Mouse (Mus musculus) forebrain, embryonic 11.5 days (tissue): Measurements from ENCODE around the gene Cxcl14. TPM values are rescaled to one million over a fixed set of nuclear protein-coding genes. Genes with fewer than 3 reads are reported as not detected.

Experiments used
- ATAC-seq: fragments of 200-750 bp; cut with Nextera tagmentation; replicated peaks from 2 replicates; pipeline ENCODE4 v1.8.0; 2017; ENCODE audit warnings: moderate TSS enrichment; ENCODE audit not compliant: low FRiP score
- DNase-seq: peaks from one replicate; pipeline ENCODE4 v3.0.0-alpha.2; 2017; ENCODE audit warnings: low spot score
- H3K27ac ChIP-seq: fragments of 300-500 bp; sonication (generic); 2 replicates; pipeline ENCODE4 v1.5.1; 2014; ENCODE audit warnings: low read depth, low read length
- H3K27me3 ChIP-seq: fragments of 300-500 bp; sonication (generic); 2 replicates; pipeline ENCODE4 v1.6.1; 2014; ENCODE audit warnings: mild to moderate bottlenecking, low read length, mixed read lengths; ENCODE audit not compliant: control insufficient read depth, insufficient read depth
- H3K36me3 ChIP-seq: fragments of 300-500 bp; sonication (generic); 2 replicates; pipeline ENCODE4 v1.6.1; 2014; ENCODE audit warnings: mild to moderate bottlenecking, low read length, moderate library complexity, mixed read lengths; ENCODE audit not compliant: control insufficient read depth, insufficient read depth
- H3K4me1 ChIP-seq: fragments of 300-500 bp; sonication (generic); replicated peaks from 2 replicates; pipeline ENCODE4 v1.6.1; 2014; ENCODE audit warnings: low read length, mixed read lengths; ENCODE audit not compliant: control insufficient read depth, insufficient read depth
- H3K4me2 ChIP-seq: fragments of 300-500 bp; sonication (generic); 2 replicates; pipeline ENCODE4 v1.6.1; 2014; ENCODE audit warnings: low read depth, mild to moderate bottlenecking, low read length, moderate library complexity, mixed read lengths; ENCODE audit not compliant: severe bottlenecking
- H3K4me3 ChIP-seq: fragments of 300-500 bp; sonication (generic); 2 replicates; pipeline ENCODE4 v1.5.1; 2014; ENCODE audit warnings: low read depth, low read length
- H3K9ac ChIP-seq: fragments of 300-500 bp; sonication (generic); 2 replicates; pipeline ENCODE4 v1.6.1; 2014; ENCODE audit warnings: low read length
- H3K9me3 ChIP-seq: fragments of 300-500 bp; sonication (generic); 2 replicates; pipeline ENCODE4 v1.6.1; 2016; ENCODE audit warnings: low read length, mixed read lengths; ENCODE audit not compliant: control insufficient read depth
- WGBS: fragments of 180-500 bp; shearing (Covaris S2); extraction: QIAGEN DNeasy Blood & Tissue Kit; methylation state at CpG from one replicate; pipeline ENCODE4 v1.1.7; 2014; 5-methylcytosine and 5-hydroxymethylcytosine counted together
- polyA plus RNA-seq: library from polyadenylated mRNA; unstranded; fragments of >200 nt; fragmentation: Nextera tagmentation; extraction: Ambion mirVana; gene quantifications from 2 replicates; pipeline ENCODE4 v1.2.1, GENCODE M21; 2014

Cxcl14 gene
- polyA plus RNA-seq, 1 experiment from 2014 or later: 8.6 TPM

- H3K4me2 ChIP-seq: peak overlapping the region; percentile 44; the same call in 1 of the 2 replicates
- peak overlapping the region; percentile 32 for H3K4me3 ChIP-seq
- peak overlapping the region; percentile 31; the same call in 1 of the 2 replicates for H3K27ac ChIP-seq
- peaks cover 93% of the 10 kb centered on the region for H3K27me3 ChIP-seq
- peaks cover 27% of the 10 kb centered on the region for H3K4me1 ChIP-seq
- H3K36me3 ChIP-seq: no peaks in the 10 kb centered on the region
- no peak overlapping the region for H3K9ac ChIP-seq
- ATAC-seq (peak; percentile 3; the same call in 1 of the 2 replicates), DNase-seq (no peak)
- H3K9me3 ChIP-seq: no peaks in the 10 kb centered on the region
- 8% methylated on average over 8 of the region's 8 CpGs for WGBS
Observed at GRCm38 (mm10) chr13:56252783-56253182, 43.6 kb downstream of the Cxcl14 start.

- H3K4me3 ChIP-seq: peak within 1 kb of the TSS; percentile 32
- ATAC-seq (peak; percentile 90), DNase-seq (peak; percentile 93)
- H3K27me3 ChIP-seq: peaks cover 94% of the 10 kb centered on the region
- peak within 1 kb of the TSS; percentile 44 for H3K4me2 ChIP-seq
- WGBS: under 1% methylated on average over 60 of the region's 65 CpGs
- no peaks in the 10 kb centered on the region for H3K36me3 ChIP-seq
- H3K4me1 ChIP-seq: peaks cover 25% of the 10 kb centered on the region
- peak within 1 kb of the TSS; percentile 48 for H3K9ac ChIP-seq
- peak within 1 kb of the TSS; percentile 74 for H3K27ac ChIP-seq
- no peaks in the 10 kb centered on the region for H3K9me3 ChIP-seq
Observed at GRCm38 (mm10) chr13:56251924-56252619, 44.3 kb downstream of the Cxcl14 start, which contains the start of gene Neurog1. TSS of gene Neurog1 (minus strand) at chr13:56252163.

GRCm38 (mm10) chr13:56251176-56251923, 45.0 kb downstream of the Cxcl14 start:
- H3K9ac ChIP-seq: peak overlapping the region; percentile 48
- peaks cover 18% of the 10 kb centered on the region for H3K4me1 ChIP-seq
- H3K4me3 ChIP-seq: peak overlapping the region; percentile 32
- 1% methylated on average over 59 of the region's 59 CpGs for WGBS
- DNase-seq (no peak), ATAC-seq (peak; percentile 68)
- peak overlapping the region; percentile 44 for H3K4me2 ChIP-seq
- no peaks in the 10 kb centered on the region for H3K36me3 ChIP-seq
- H3K9me3 ChIP-seq: no peaks in the 10 kb centered on the region
- peaks cover 94% of the 10 kb centered on the region for H3K27me3 ChIP-seq
- peak overlapping the region; percentile 74 for H3K27ac ChIP-seq

GRCm38 (mm10) chr13:56250551-56251161, 45.7 kb downstream of the Cxcl14 start:
- H3K4me3 ChIP-seq: peak overlapping the region; percentile 32
- no peak overlapping the region; the same call in 1 of the 2 replicates for H3K27ac ChIP-seq
- H3K9me3 ChIP-seq: no peaks in the 10 kb centered on the region
- 2% methylated on average over 14 of the region's 14 CpGs for WGBS
- peaks cover 91% of the 10 kb centered on the region for H3K27me3 ChIP-seq
- DNase-seq: no peak
- peaks cover 17% of the 10 kb centered on the region for H3K4me1 ChIP-seq
- ATAC-seq: no peak
- H3K36me3 ChIP-seq: no peaks in the 10 kb centered on the region
- H3K4me2 ChIP-seq: peak overlapping the region; percentile 44
- peak overlapping the region; percentile 48 for H3K9ac ChIP-seq

GRCm38 (mm10) chr13:56249593-56250341, 46.6 kb downstream of the Cxcl14 start:
- H3K9me3 ChIP-seq: no peaks in the 10 kb centered on the region
- DNase-seq (no peak), ATAC-seq (no peak)
- H3K27ac ChIP-seq: no peak overlapping the region
- peaks cover 17% of the 10 kb centered on the region for H3K4me1 ChIP-seq
- H3K36me3 ChIP-seq: no peaks in the 10 kb centered on the region
- H3K27me3 ChIP-seq: peaks cover 82% of the 10 kb centered on the region
- H3K4me3 ChIP-seq: no peak overlapping the region
- H3K4me2 ChIP-seq: peak overlapping the region; percentile 44; the same call in 1 of the 2 replicates
- under 1% methylated on average over 13 of the region's 13 CpGs for WGBS
- no peak overlapping the region for H3K9ac ChIP-seq

GRCm38 (mm10) chr13:56243104-56243503, 53.2 kb downstream of the Cxcl14 start:
- WGBS: 78% methylated on average over 5 of the region's 5 CpGs
- DNase-seq: no peak
- no peak for ATAC-seq
- peaks cover 2% of the 10 kb centered on the region; the same call in 1 of the 2 replicates for H3K4me1 ChIP-seq
- no peak overlapping the region for H3K4me3 ChIP-seq
- H3K36me3 ChIP-seq: no peaks in the 10 kb centered on the region
- H3K9ac ChIP-seq: no peak overlapping the region
- no peak overlapping the region for H3K27ac ChIP-seq
- no peaks in the 10 kb centered on the region; the same call in 1 of the 2 replicates for H3K9me3 ChIP-seq
- no peak overlapping the region for H3K4me2 ChIP-seq
- peaks cover 20% of the 10 kb centered on the region for H3K27me3 ChIP-seq

- Histone ChIP-seq H3K9me3 (no peaks in the 10 kb centered on the region; the same call in 1 of the 2 replicates), H3K27me3 (peaks cover 4% of the 10 kb centered on the region; the same call in 1 of the 2 replicates), H3K36me3 (no peaks in the 10 kb centered on the region), H3K4me3 (no peak overlapping the region), H3K9ac (no peak overlapping the region), H3K4me2 (no peak overlapping the region), H3K4me1 (peaks cover 2% of the 10 kb centered on the region; the same call in 1 of the 2 replicates), H3K27ac (no peak overlapping the region)
- DNase-seq: no peak
- no peak for ATAC-seq
- WGBS: 41% methylated on average over 16 of the region's 16 CpGs
Observed at GRCm38 (mm10) chr13:56240012-56240770, 56.2 kb downstream of the Cxcl14 start.
